Mouse (Mus musculus): ENCODE measurements around the gene Shisa9. TPM values are rescaled to one million over a fixed set of nuclear protein-coding genes. Genes with fewer than 3 reads are reported as not detected.

Gene Shisa9
- polyA plus RNA-seq, 1 experiment from 2014 or later, result 9.7 TPM

GRCm38 (mm10) chr16:12005177-12005576 is 21.3 kb downstream of the Shisa9 start:
- H3K36me3 ChIP-seq, result no peaks in the 10 kb centered on the region
- no peaks in the 10 kb centered on the region for H3K4me1 ChIP-seq
- no peak overlapping the region for H3K4me3 ChIP-seq (replicated peaks)
- H3K4me2 ChIP-seq, result no peak overlapping the region
- no peak overlapping the region for H3K9ac ChIP-seq (replicated peaks)
- ATAC-seq (ENCODE audit: low FRiP score), result no peak
- 91% methylated on average over 2 of the region's 2 CpGs for WGBS
- no peaks in the 10 kb centered on the region for H3K27me3 ChIP-seq (replicated peaks)
- no peaks in the 10 kb centered on the region; the same call in 1 of the 2 replicates for H3K9me3 ChIP-seq (replicated peaks)
- H3K27ac ChIP-seq (replicated peaks), result no peak overlapping the region

GRCm38 (mm10) chr16:12010136-12010535 is 26.2 kb downstream of the Shisa9 start:
- Histone ChIP-seq H3K9ac (replicated peaks) (no peak overlapping the region), H3K27ac (replicated peaks) (no peak overlapping the region), H3K4me1 (no peaks in the 10 kb centered on the region), H3K9me3 (replicated peaks) (no peaks in the 10 kb centered on the region), H3K4me2 (no peak overlapping the region), H3K27me3 (replicated peaks) (no peaks in the 10 kb centered on the region), H3K36me3 (no peaks in the 10 kb centered on the region), H3K4me3 (replicated peaks) (no peak overlapping the region)
- WGBS, result 87% methylated on average over 3 of the region's 3 CpGs
- no peak for ATAC-seq (ENCODE audit: low FRiP score)

- Histone ChIP-seq H3K4me1 (no peaks in the 10 kb centered on the region), H3K27ac (replicated peaks) (no peak overlapping the region), H3K4me2 (no peak overlapping the region), H3K9me3 (replicated peaks) (no peaks in the 10 kb centered on the region), H3K36me3 (no peaks in the 10 kb centered on the region), H3K27me3 (replicated peaks) (no peaks in the 10 kb centered on the region), H3K9ac (replicated peaks) (no peak overlapping the region), H3K4me3 (replicated peaks) (no peak overlapping the region)
- WGBS, result 77% methylated on average over 2 of the region's 2 CpGs
- no peak for ATAC-seq (ENCODE audit: low FRiP score)
Observed at GRCm38 (mm10) chr16:12012747-12013146, 28.8 kb downstream of the Shisa9 start.

- Histone ChIP-seq H3K4me3 (replicated peaks) (no peak overlapping the region), H3K9ac (replicated peaks) (no peak overlapping the region), H3K4me2 (no peak overlapping the region), H3K27me3 (replicated peaks) (no peaks in the 10 kb centered on the region), H3K36me3 (no peaks in the 10 kb centered on the region), H3K9me3 (replicated peaks) (no peaks in the 10 kb centered on the region), H3K27ac (replicated peaks) (no peak overlapping the region), H3K4me1 (no peaks in the 10 kb centered on the region)
- WGBS, result 67% methylated on average over 4 of the region's 4 CpGs
- no peak for ATAC-seq (ENCODE audit: low FRiP score)
Observed at GRCm38 (mm10) chr16:12014523-12014922, 30.6 kb downstream of the Shisa9 start.

GRCm38 (mm10) chr16:12017921-12018618 is 34.2 kb downstream of the Shisa9 start:
- Histone ChIP-seq H3K9ac (replicated peaks) (no peak overlapping the region), H3K4me1 (no peaks in the 10 kb centered on the region), H3K27ac (replicated peaks) (no peak overlapping the region), H3K27me3 (replicated peaks) (no peaks in the 10 kb centered on the region), H3K4me3 (replicated peaks) (no peak overlapping the region), H3K36me3 (no peaks in the 10 kb centered on the region), H3K9me3 (replicated peaks) (no peaks in the 10 kb centered on the region), H3K4me2 (no peak overlapping the region)
- no peak for ATAC-seq (ENCODE audit: low FRiP score)
- 81% methylated on average over 4 of the region's 4 CpGs for WGBS

GRCm38 (mm10) chr16:12020103-12020755 is 36.3 kb downstream of the Shisa9 start:
- Histone ChIP-seq H3K4me3 (replicated peaks) (no peak overlapping the region), H3K27ac (replicated peaks) (no peak overlapping the region), H3K9me3 (replicated peaks) (no peaks in the 10 kb centered on the region), H3K4me1 (no peaks in the 10 kb centered on the region), H3K36me3 (no peaks in the 10 kb centered on the region), H3K4me2 (no peak overlapping the region), H3K27me3 (replicated peaks) (no peaks in the 10 kb centered on the region), H3K9ac (replicated peaks) (no peak overlapping the region)
- 87% methylated on average over 1 of the region's 1 CpGs for WGBS
- ATAC-seq (ENCODE audit: low FRiP score), result no peak

GRCm38 (mm10) chr16:12032441-12032840 is 48.5 kb downstream of the Shisa9 start:
- no peaks in the 10 kb centered on the region for H3K27me3 ChIP-seq (replicated peaks)
- no peak overlapping the region for H3K27ac ChIP-seq (replicated peaks)
- H3K9ac ChIP-seq (replicated peaks), result no peak overlapping the region
- no peaks in the 10 kb centered on the region for H3K9me3 ChIP-seq (replicated peaks)
- 80% methylated on average over 1 of the region's 1 CpGs for WGBS
- H3K4me2 ChIP-seq, result no peak overlapping the region
- no peak for ATAC-seq (ENCODE audit: low FRiP score)
- no peak overlapping the region for H3K4me3 ChIP-seq (replicated peaks)
- no peaks in the 10 kb centered on the region for H3K4me1 ChIP-seq
- H3K36me3 ChIP-seq, result no peaks in the 10 kb centered on the region

- ATAC-seq (ENCODE audit: low FRiP score), result no peak
- H3K4me2 ChIP-seq, result no peak overlapping the region
- no peaks in the 10 kb centered on the region for H3K9me3 ChIP-seq (replicated peaks)
- H3K27ac ChIP-seq (replicated peaks), result no peak overlapping the region
- 93% methylated on average over 2 of the region's 2 CpGs for WGBS
- H3K36me3 ChIP-seq, result no peaks in the 10 kb centered on the region
- no peaks in the 10 kb centered on the region for H3K27me3 ChIP-seq (replicated peaks)
- H3K9ac ChIP-seq (replicated peaks), result no peak overlapping the region
- no peak overlapping the region for H3K4me3 ChIP-seq (replicated peaks)
- H3K4me1 ChIP-seq, result no peaks in the 10 kb centered on the region
Observed at GRCm38 (mm10) chr16:12034868-12035267, 51.0 kb downstream of the Shisa9 start.

GRCm38 (mm10) chr16:12035626-12036025 is 51.7 kb downstream of the Shisa9 start:
- H3K9me3 ChIP-seq (replicated peaks), result no peaks in the 10 kb centered on the region
- H3K4me3 ChIP-seq (replicated peaks), result no peak overlapping the region
- no peak overlapping the region for H3K4me2 ChIP-seq
- H3K27me3 ChIP-seq (replicated peaks), result no peaks in the 10 kb centered on the region
- no peaks in the 10 kb centered on the region for H3K36me3 ChIP-seq
- ATAC-seq (ENCODE audit: low FRiP score), result no peak
- no peak overlapping the region for H3K9ac ChIP-seq (replicated peaks)
- H3K27ac ChIP-seq (replicated peaks), result no peak overlapping the region
- H3K4me1 ChIP-seq, result peaks cover 5% of the 10 kb centered on the region; the same call in 1 of the 2 replicates
- 81% methylated on average over 3 of the region's 3 CpGs for WGBS

GRCm38 (mm10) chr16:12040935-12041334 is 57.0 kb downstream of the Shisa9 start:
- Histone ChIP-seq H3K4me2 (no peak overlapping the region), H3K27ac (replicated peaks) (peak overlapping the region; percentile 20), H3K4me1 (peaks cover 25% of the 10 kb centered on the region), H3K4me3 (replicated peaks) (no peak overlapping the region), H3K9me3 (replicated peaks) (no peaks in the 10 kb centered on the region), H3K36me3 (no peaks in the 10 kb centered on the region), H3K9ac (replicated peaks) (no peak overlapping the region), H3K27me3 (replicated peaks) (no peaks in the 10 kb centered on the region)
- peak; percentile 67; the same call in 1 of the 2 replicates for ATAC-seq (ENCODE audit: low FRiP score)
- WGBS, result 48% methylated on average over 5 of the region's 5 CpGs

GRCm38 (mm10) chr16:12052051-12052450 is 68.1 kb downstream of the Shisa9 start:
- Histone ChIP-seq H3K27me3 (replicated peaks) (no peaks in the 10 kb centered on the region), H3K36me3 (no peaks in the 10 kb centered on the region), H3K4me2 (no peak overlapping the region), H3K9me3 (replicated peaks) (no peaks in the 10 kb centered on the region), H3K27ac (replicated peaks) (no peak overlapping the region), H3K4me1 (no peaks in the 10 kb centered on the region), H3K9ac (replicated peaks) (no peak overlapping the region), H3K4me3 (replicated peaks) (no peak overlapping the region)
- WGBS, result 91% methylated on average over 1 of the region's 1 CpGs
- no peak for ATAC-seq (ENCODE audit: low FRiP score)

- 83% methylated on average over 5 of the region's 5 CpGs for WGBS
- no peak overlapping the region for H3K4me3 ChIP-seq (replicated peaks)
- H3K27me3 ChIP-seq (replicated peaks), result no peaks in the 10 kb centered on the region
- H3K4me2 ChIP-seq, result no peak overlapping the region
- H3K4me1 ChIP-seq, result peaks cover 5% of the 10 kb centered on the region; the same call in 1 of the 2 replicates
- no peaks in the 10 kb centered on the region for H3K9me3 ChIP-seq (replicated peaks)
- no peak overlapping the region for H3K9ac ChIP-seq (replicated peaks)
- H3K36me3 ChIP-seq, result no peaks in the 10 kb centered on the region
- no peak for ATAC-seq (ENCODE audit: low FRiP score)
- H3K27ac ChIP-seq (replicated peaks), result no peak overlapping the region
Observed at GRCm38 (mm10) chr16:12072573-12072972, 88.7 kb downstream of the Shisa9 start.
